Mouse (Mus musculus) lung, postnatal 14 days (tissue): ENCODE measurements around the gene Sptlc2.
A peak's percentile ranks its signal among the peaks of the same experiment; 100 is the strongest.

Experiments used
- DNase-seq: peaks from one replicate; pipeline ENCODE4 v3.0.0; 2021

The Sptlc2 gene

GRCm38 (mm10) chr12:87388122-87388774 is at the start of gene Sptlc2:
Gene Sptlc2, minus strand, starts transcription at chr12:87388355.
- DNase-seq, result peak; percentile 99

- no peak for DNase-seq
These were observed 40.7 kb upstream of the Sptlc2 start for GRCm38 (mm10) chr12:87428885-87429284.

- DNase-seq, result no peak
These were observed 40.1 kb upstream of the Sptlc2 start for GRCm38 (mm10) chr12:87428295-87428694.

GRCm38 (mm10) chr12:87426354-87427031 is 38.3 kb upstream of the Sptlc2 start:
- DNase-seq, result no peak

GRCm38 (mm10) chr12:87424516-87424915 is 36.4 kb upstream of the Sptlc2 start:
- DNase-seq, result no peak

- DNase-seq, result no peak
These were observed 35.5 kb upstream of the Sptlc2 start for GRCm38 (mm10) chr12:87423700-87424099.

- DNase-seq, result no peak
These were observed 33.8 kb upstream of the Sptlc2 start for GRCm38 (mm10) chr12:87421708-87422507.

GRCm38 (mm10) chr12:87419974-87420485 is 31.9 kb upstream of the Sptlc2 start:
- DNase-seq, result no peak

- no peak for DNase-seq
These were observed 30.8 kb upstream of the Sptlc2 start for GRCm38 (mm10) chr12:87418921-87419320.

GRCm38 (mm10) chr12:87416690-87417089 is 28.5 kb upstream of the Sptlc2 start:
- peak; percentile 75 for DNase-seq

- no peak for DNase-seq
These were observed 27.2 kb upstream of the Sptlc2 start for GRCm38 (mm10) chr12:87415358-87415757.

- peak; percentile 84 for DNase-seq
These were observed 25.1 kb upstream of the Sptlc2 start for GRCm38 (mm10) chr12:87413179-87413790.

GRCm38 (mm10) chr12:87410999-87411398 is 22.8 kb upstream of the Sptlc2 start:
- no peak for DNase-seq

- DNase-seq, result no peak
These were observed 21.0 kb upstream of the Sptlc2 start for GRCm38 (mm10) chr12:87409123-87409522.

- DNase-seq, result peak; percentile 68
These were observed 19.9 kb upstream of the Sptlc2 start for GRCm38 (mm10) chr12:87407869-87408605.

GRCm38 (mm10) chr12:87405721-87406120 is 17.6 kb upstream of the Sptlc2 start:
- DNase-seq, result no peak

- DNase-seq, result no peak
These were observed 17.0 kb upstream of the Sptlc2 start for GRCm38 (mm10) chr12:87405165-87405564.

GRCm38 (mm10) chr12:87401883-87402282 is 13.7 kb upstream of the Sptlc2 start:
- DNase-seq, result no peak

- DNase-seq, result no peak
These were observed 11.1 kb upstream of the Sptlc2 start for GRCm38 (mm10) chr12:87399119-87399819.

GRCm38 (mm10) chr12:87397811-87398417 is 9.8 kb upstream of the Sptlc2 start:
- no peak for DNase-seq

- no peak for DNase-seq
These were observed 9.0 kb upstream of the Sptlc2 start for GRCm38 (mm10) chr12:87397126-87397525.
